Mouse (Mus musculus): Measurements from ENCODE around the gene Ppox. TPM values are rescaled to one million over a fixed set of nuclear protein-coding genes. Genes with fewer than 3 reads are reported as not detected.
"Not testable (repeated sequence)": the region's sequence is repeated elsewhere in the genome, so short reads cannot be mapped to it uniquely, and the experiment has no call there.

Ppox gene
- total RNA-seq, 2 experiments from 2014 or later: 9.6 to 11.8 TPM

GRCm38 (mm10) chr1:171249913-171250600 is 30.9 kb downstream of the Ppox start, which contains the start of gene Adamts4:
Adamts4 (plus strand) TSS chr1:171250421.
- peak; percentile 59 for DNase-seq
- intact Hi-C loops (cut with DNase I; ENCODE audit: low total_unique reads): no loop called here

- intact Hi-C loops (cut with DNase I; ENCODE audit: low total_unique reads): no loop called here
- DNase-seq: no peak
Measured at GRCm38 (mm10) chr1:171248386-171249226, 32.4 kb downstream of the Ppox start.

GRCm38 (mm10) chr1:171247916-171248315 is 33.1 kb downstream of the Ppox start:
- intact Hi-C loops (cut with DNase I; ENCODE audit: low total_unique reads): no loop called here
- no peak for DNase-seq

GRCm38 (mm10) chr1:171247453-171247841 is 33.5 kb downstream of the Ppox start:
- intact Hi-C loops (cut with DNase I; ENCODE audit: low total_unique reads): no loop called here

GRCm38 (mm10) chr1:171246709-171247452 is 34.1 kb downstream of the Ppox start:
- peak; percentile 96 for DNase-seq
- intact Hi-C loops (cut with DNase I; ENCODE audit: low total_unique reads): no loop called here

More at GRCm38 (mm10) chr1:171247453-171247841, 33.5 kb downstream of the Ppox start:
- DNase-seq: no peak

- no peak for DNase-seq
- intact Hi-C loops (cut with DNase I; ENCODE audit: low total_unique reads): no loop called here
Measured at GRCm38 (mm10) chr1:171245353-171245752, 35.6 kb downstream of the Ppox start.

GRCm38 (mm10) chr1:171241952-171242351 is 39.0 kb downstream of the Ppox start:
- DNase-seq; intact Hi-C loops (cut with DNase I; ENCODE audit: low total_unique reads): not testable (repeated sequence)

DNA sequence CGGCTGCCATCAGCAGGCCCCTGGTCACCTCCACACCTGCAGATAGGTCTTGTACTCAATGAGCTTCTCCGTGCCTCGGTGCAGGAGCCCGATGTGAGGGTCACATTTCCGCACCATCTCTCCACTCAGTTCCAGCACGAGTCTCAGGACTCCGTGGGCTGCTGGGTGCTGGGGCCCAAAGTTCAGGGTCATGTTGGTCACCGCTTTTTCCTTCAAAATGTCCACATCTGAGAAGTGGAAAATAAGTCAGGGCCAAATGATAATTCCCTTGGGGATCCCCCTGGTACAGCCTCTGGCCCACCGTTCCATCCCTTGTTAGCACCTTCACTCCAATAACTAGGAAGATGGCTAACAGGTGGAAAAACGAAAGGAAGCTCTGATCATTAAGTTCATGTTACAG is 40.1 kb downstream of the Ppox start:
- intact Hi-C loops (cut with DNase I; ENCODE audit: low total_unique reads): no loop called here
- DNase-seq: no peak

DNA sequence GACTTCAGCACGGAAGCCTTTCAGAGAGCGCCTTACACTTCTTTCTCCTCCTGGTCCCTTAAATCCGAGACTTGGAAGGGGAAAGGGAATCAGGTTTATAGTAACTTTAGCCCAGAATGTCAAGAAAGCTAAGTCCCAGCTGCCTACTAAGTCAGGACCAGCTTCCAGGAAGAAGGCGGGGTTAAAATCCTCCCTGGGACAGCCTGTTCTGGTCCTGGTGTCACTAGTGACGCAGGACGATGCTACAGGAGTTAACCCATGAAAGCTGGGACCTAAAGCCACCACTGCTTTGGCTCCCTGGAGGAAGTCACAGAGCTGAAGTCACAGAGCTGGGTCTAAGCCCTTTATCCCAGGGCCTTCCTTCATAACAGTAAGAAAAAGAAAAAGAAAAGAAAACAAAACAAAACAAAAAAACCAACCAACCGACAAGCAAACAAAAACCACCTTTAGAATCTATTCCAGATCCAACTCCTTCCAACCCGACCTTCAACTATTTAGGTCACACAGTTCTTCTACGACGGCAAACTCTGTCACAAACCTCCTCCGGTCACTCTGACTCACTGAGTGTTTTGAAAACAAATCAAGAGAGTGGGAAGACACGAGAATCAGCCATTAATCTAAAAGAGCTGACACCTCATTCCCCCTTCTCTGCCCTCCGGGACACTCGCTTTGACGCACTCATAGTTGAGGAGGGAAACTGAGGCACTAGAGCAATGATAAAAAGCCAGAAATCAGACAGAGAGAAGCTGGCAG is 40.8 kb downstream of the Ppox start:
- intact Hi-C loops (cut with DNase I; ENCODE audit: low total_unique reads): no loop called here
- DNase-seq: no peak

GRCm38 (mm10) chr1:171238463-171238862 is 42.5 kb downstream of the Ppox start:
- peak; percentile 50 for DNase-seq
- intact Hi-C loops (cut with DNase I; ENCODE audit: low total_unique reads): no loop called here

GRCm38 (mm10) chr1:171237438-171237837 is 43.5 kb downstream of the Ppox start:
- no peak for DNase-seq
- intact Hi-C loops (cut with DNase I; ENCODE audit: low total_unique reads): no loop called here

- intact Hi-C loops (cut with DNase I; ENCODE audit: low total_unique reads): no loop called here
- DNase-seq: no peak
Measured at GRCm38 (mm10) chr1:171235791-171236190, 45.2 kb downstream of the Ppox start.

DNA sequence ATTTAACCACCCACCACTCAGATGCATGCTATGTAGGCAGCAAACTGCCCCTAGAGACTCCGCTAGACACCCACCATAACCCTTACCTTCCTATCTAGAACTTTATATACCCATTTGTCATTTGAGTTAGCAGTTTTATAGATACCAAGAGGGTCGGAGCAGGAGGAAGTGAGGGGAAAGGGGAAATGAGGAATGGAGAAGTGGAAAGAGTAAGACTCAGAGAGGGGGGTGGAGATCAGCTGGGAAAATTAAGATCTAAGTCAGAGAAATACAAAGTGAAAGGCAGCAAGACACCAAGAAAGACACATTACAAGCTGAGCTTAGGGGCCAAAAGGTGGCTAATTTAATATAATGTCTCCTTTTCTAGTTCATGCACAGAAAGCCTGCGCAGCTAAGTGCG is 46.4 kb downstream of the Ppox start:
- intact Hi-C loops (cut with DNase I; ENCODE audit: low total_unique reads): no loop called here
- DNase-seq: no peak

- DNase-seq: no peak
- intact Hi-C loops (cut with DNase I; ENCODE audit: low total_unique reads): no loop called here
Measured at GRCm38 (mm10) chr1:171234126-171234525, 46.9 kb downstream of the Ppox start, which contains the start of gene Fcer1g. Fcer1g (minus strand) TSS chr1:171234365.

- intact Hi-C loops (cut with DNase I; ENCODE audit: low total_unique reads): no loop called here
- no peak for DNase-seq
Measured at GRCm38 (mm10) chr1:171232800-171233730, 47.9 kb downstream of the Ppox start.

GRCm38 (mm10) chr1:171232348-171232747 is 48.6 kb downstream of the Ppox start:
- intact Hi-C loops (cut with DNase I; ENCODE audit: low total_unique reads): no loop called here
- DNase-seq: no peak

- intact Hi-C loops (cut with DNase I; ENCODE audit: low total_unique reads): no loop called here
- no peak for DNase-seq
Measured at GRCm38 (mm10) chr1:171231844-171232243, 49.1 kb downstream of the Ppox start.

- no peak for DNase-seq
- intact Hi-C loops (cut with DNase I; ENCODE audit: low total_unique reads): no loop called here
Measured at GRCm38 (mm10) chr1:171230215-171230614, 50.8 kb downstream of the Ppox start.
